Mouse (Mus musculus): ENCODE results near the gene Tmx2.

DNA sequence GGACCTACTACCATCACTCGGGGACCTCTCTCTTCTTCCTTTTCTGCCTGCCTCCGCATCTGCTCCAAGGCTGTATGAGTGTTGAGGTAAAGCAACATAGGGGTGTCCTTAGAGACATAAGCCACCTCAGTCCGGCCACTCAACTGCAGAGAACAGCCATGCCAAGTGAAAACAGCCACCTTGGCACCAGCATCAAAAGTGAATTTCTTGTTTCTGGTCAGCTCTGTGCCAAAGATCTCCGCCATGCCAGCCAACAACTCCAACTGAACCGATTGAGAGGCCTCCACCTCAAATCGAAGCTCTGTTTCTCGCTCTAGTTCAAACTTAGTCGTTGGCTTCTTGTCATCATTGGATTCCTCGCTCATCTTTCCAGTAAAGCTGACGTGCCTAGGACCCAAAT lies 46.8 kb upstream of the Tmx2 start:
- no peak for TF ChIP-seq CTCF (IDR thresholded peaks at IDR 0.05; ENCODE audit: control insufficient read depth, insufficient read depth, insufficient read length)
- TF ChIP-seq MYOD1 (IDR thresholded peaks at IDR 0.05; ENCODE audit: control insufficient read depth, insufficient read length, low read depth): no peak
- TF ChIP-seq USF1 (IDR thresholded peaks at IDR 0.05; ENCODE audit: low read depth): no peak
- no peak for TF ChIP-seq MAX (IDR thresholded peaks at IDR 0.05)
- TF ChIP-seq MYOG (IDR thresholded peaks at IDR 0.05; ENCODE audit: control insufficient read depth, extremely low read depth, insufficient read length): no peak
- TF ChIP-seq CEBPB (IDR thresholded peaks at IDR 0.05; ENCODE audit: low read depth): no peak

All from C2C12 (cell line).